Mouse (Mus musculus) limb, embryonic 14.5 days (tissue): ENCODE results near the gene Smco2. TPM values are rescaled to one million over a fixed set of nuclear protein-coding genes. Genes with fewer than 3 reads are reported as not detected.

Experiments used
- ATAC-seq: fragments of 200-750 bp; cut with Nextera tagmentation; 2 replicates; pipeline ENCODE4 v1.8.0; 2017; ENCODE audit warnings: low read depth, moderate number of reproducible peaks, moderate TSS enrichment; ENCODE audit not compliant: low FRiP score
- DNase-seq: peaks from one replicate; pipeline ENCODE4 v3.0.0-alpha.2; 2015; ENCODE audit warnings: low spot score
- H3K27ac ChIP-seq: fragments of 300-500 bp; sonication (generic); replicated peaks from 2 replicates; pipeline ENCODE4 v1.5.1; 2014; ENCODE audit warnings: low read depth, mild to moderate bottlenecking, low read length, moderate library complexity, mixed read lengths
- H3K27me3 ChIP-seq: fragments of 300-500 bp; sonication (generic); 2 replicates; pipeline ENCODE4 v1.6.1; 2014; ENCODE audit warnings: low read length, mixed read lengths; ENCODE audit not compliant: control insufficient read depth, insufficient read depth
- H3K36me3 ChIP-seq: fragments of 300-500 bp; sonication (generic); 2 replicates; pipeline ENCODE4 v1.6.1; 2014; ENCODE audit warnings: mild to moderate bottlenecking, low read length, moderate library complexity, mixed read lengths; ENCODE audit not compliant: control insufficient read depth, insufficient read depth
- H3K4me1 ChIP-seq: fragments of 300-500 bp; sonication (generic); 2 replicates; pipeline ENCODE4 v1.6.1; 2014; ENCODE audit warnings: antibody characterized with exemption, low read length, mixed read lengths; ENCODE audit not compliant: control insufficient read depth, insufficient read depth
- H3K4me2 ChIP-seq: fragments of 300-500 bp; sonication (generic); replicated peaks from 2 replicates; pipeline ENCODE4 v1.6.1; 2014; ENCODE audit warnings: low read depth, mild to moderate bottlenecking, low read length, moderate library complexity; ENCODE audit not compliant: severe bottlenecking
- H3K4me3 ChIP-seq: fragments of 300-500 bp; sonication (generic); replicated peaks from 2 replicates; pipeline ENCODE4 v1.5.1; 2014; ENCODE audit warnings: low read length
- H3K9ac ChIP-seq: fragments of 300-500 bp; sonication (generic); 2 replicates; pipeline ENCODE4 v1.6.1; 2014; ENCODE audit warnings: mild to moderate bottlenecking, low read depth, low read length, moderate library complexity; ENCODE audit not compliant: severe bottlenecking
- H3K9me3 ChIP-seq: fragments of 300-500 bp; sonication (generic); 2 replicates; pipeline ENCODE4 v1.6.1; 2016; ENCODE audit warnings: low read length; ENCODE audit not compliant: control insufficient read depth
- POLR2A ChIP-seq: fragments of 200-500 bp; IDR thresholded peaks from 2 replicates; pipeline ENCODE4 v1.8.0; 2012; ENCODE audit warnings: inconsistent platforms, mild to moderate bottlenecking, moderate library complexity, borderline replicate concordance; ENCODE audit not compliant: insufficient read depth, insufficient read length; ENCODE audit errors: extremely low read depth
- WGBS: fragments of 180-500 bp; shearing (Covaris S2); extraction: QIAGEN DNeasy Blood & Tissue Kit; methylation state at CpG from one replicate; pipeline ENCODE4 v1.1.7; 2014; 5-methylcytosine and 5-hydroxymethylcytosine counted together
- polyA plus RNA-seq, 2 experiments: library from polyadenylated mRNA; depleted of rRNA in 1 of 2; stranded (reverse) in 1 of 2; unstranded in 1 of 2; fragments of >200 nt; fragmentation: Nextera tagmentation in 1 of 2; extraction: Ambion mirVana in 1 of 2; gene quantifications; 2 replicates each; pipeline versions ENCODE4 v1.2.1 to v1.2.3; 2012 to 2014

The Smco2 gene
- polyA plus RNA-seq, 2 experiments = not detected

- Histone ChIP-seq H3K27me3 (no peaks in the 10 kb centered on the region), H3K27ac (no peak overlapping the region), H3K4me2 (no peak overlapping the region), H3K4me1 (peaks cover 9% of the 10 kb centered on the region), H3K9me3 (no peaks in the 10 kb centered on the region), H3K9ac (no peak overlapping the region), H3K36me3 (0 out of 2 replicates have a peak, but pooled peaks cover 5% of the 10 kb centered on the region), H3K4me3 (no peak overlapping the region)
- no peak for ATAC-seq
- WGBS = 80% methylated on average over 5 of the region's 5 CpGs
- DNase-seq = no peak
- no peak for TF ChIP-seq POLR2A
These were observed 57.3 kb downstream of the Smco2 start for GRCm38 (mm10) chr6:146907061-146907794.

GRCm38 (mm10) chr6:146907795-146908190 lies 57.9 kb downstream of the Smco2 start:
- Histone ChIP-seq H3K9ac (no peak overlapping the region), H3K36me3 (0 out of 2 replicates have a peak, but pooled peaks cover 5% of the 10 kb centered on the region), H3K4me2 (no peak overlapping the region), H3K4me1 (peaks cover 15% of the 10 kb centered on the region), H3K27ac (no peak overlapping the region), H3K27me3 (no peaks in the 10 kb centered on the region), H3K4me3 (no peak overlapping the region), H3K9me3 (no peaks in the 10 kb centered on the region)
- TF ChIP-seq POLR2A = no peak
- ATAC-seq (no peak), DNase-seq (no peak)
- WGBS = 97% methylated on average over 1 of the region's 1 CpGs

GRCm38 (mm10) chr6:146908801-146909200 lies 58.9 kb downstream of the Smco2 start:
- H3K27me3 ChIP-seq = no peaks in the 10 kb centered on the region
- no peak for ATAC-seq
- peaks cover 25% of the 10 kb centered on the region for H3K4me1 ChIP-seq
- DNase-seq = no peak
- H3K4me3 ChIP-seq = no peak overlapping the region
- H3K9me3 ChIP-seq = no peaks in the 10 kb centered on the region
- 0 out of 2 replicates have a peak, but pooled peaks cover 5% of the 10 kb centered on the region for H3K36me3 ChIP-seq
- H3K9ac ChIP-seq = no peak overlapping the region
- H3K27ac ChIP-seq = no peak overlapping the region
- 66% methylated on average over 2 of the region's 2 CpGs for WGBS
- H3K4me2 ChIP-seq = no peak overlapping the region
- TF ChIP-seq POLR2A = no peak

GRCm38 (mm10) chr6:146909725-146910489 lies 60.0 kb downstream of the Smco2 start:
- TF ChIP-seq POLR2A = no peak
- Histone ChIP-seq H3K9me3 (no peaks in the 10 kb centered on the region), H3K4me1 (peaks cover 31% of the 10 kb centered on the region), H3K4me3 (no peak overlapping the region), H3K4me2 (no peak overlapping the region), H3K27ac (no peak overlapping the region), H3K36me3 (0 out of 2 replicates have a peak, but pooled peaks cover 5% of the 10 kb centered on the region), H3K27me3 (no peaks in the 10 kb centered on the region), H3K9ac (no peak overlapping the region)
- WGBS = 79% methylated on average over 5 of the region's 5 CpGs
- ATAC-seq (no peak), DNase-seq (no peak)

- H3K4me2 ChIP-seq = no peak overlapping the region
- H3K9me3 ChIP-seq = no peaks in the 10 kb centered on the region
- 75% methylated on average over 2 of the region's 2 CpGs for WGBS
- DNase-seq = no peak
- peaks cover 31% of the 10 kb centered on the region for H3K4me1 ChIP-seq
- no peaks in the 10 kb centered on the region for H3K27me3 ChIP-seq
- H3K36me3 ChIP-seq = 0 out of 2 replicates have a peak, but pooled peaks cover 5% of the 10 kb centered on the region
- ATAC-seq = no peak
- H3K4me3 ChIP-seq = no peak overlapping the region
- TF ChIP-seq POLR2A = no peak
- H3K27ac ChIP-seq = no peak overlapping the region
- H3K9ac ChIP-seq = no peak overlapping the region
These were observed 60.9 kb downstream of the Smco2 start for GRCm38 (mm10) chr6:146910801-146911200.
